Mouse (Mus musculus) left cerebral cortex, postnatal 10 days (tissue): ENCODE measurements around the gene Ms4a18. TPM values are rescaled to one million over a fixed set of nuclear protein-coding genes. Genes with fewer than 3 reads are reported as not detected.
A peak's percentile ranks its signal among the peaks of the same experiment; 100 is the strongest.
"Not testable (repeated sequence)": the region's sequence is repeated elsewhere in the genome, so short reads cannot be mapped to it uniquely, and the experiment has no call there.

ENCODE experiments used
- DNase-seq, 2 experiments: peaks; one replicate each; pipeline ENCODE4 v3.0.0; 2021 to 2022; ENCODE audit warnings: low spot score in 2 of 2, mixed read lengths in 1 of 2; ENCODE audit errors: extremely low spot score in 1 of 2
- intact Hi-C: fragments of 180-260 bp; cut with DNase I; formaldehyde crosslinking; loops from one replicate; pipeline ENCODE4 v1.15.1; 2025
- total RNA-seq, 2 experiments: library from RNA; stranded (reverse); gene quantifications; 2 replicates each; pipeline ENCODE4 v1.2.3; 2021

Gene Ms4a18
- not detected for total RNA-seq

DNA sequence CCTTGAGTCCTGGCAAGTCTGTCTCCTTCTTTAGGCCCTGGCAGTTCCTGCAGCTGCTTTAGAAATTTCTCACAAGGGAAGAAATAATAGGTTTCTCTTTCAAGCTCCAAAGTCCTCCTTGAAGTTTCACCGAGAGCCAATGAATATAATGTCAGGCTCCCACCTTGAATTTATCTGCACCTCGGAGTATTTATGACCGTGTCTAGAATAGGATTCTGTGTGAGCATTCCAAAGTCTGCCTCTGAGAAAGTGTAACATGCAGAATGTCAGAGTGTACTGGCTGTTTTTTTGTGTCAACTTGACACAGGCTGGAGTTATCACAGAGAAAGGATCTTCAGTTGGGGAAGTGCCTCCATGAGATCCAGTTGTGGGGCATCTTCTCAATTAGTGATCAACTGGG lies at the start of gene Ms4a18:
Gene Ms4a18 (minus strand): TSS at position 141 of the 400 bp plus-strand sequence.
- DNase-seq: no peak
- intact Hi-C loops: no loop called here

DNA sequence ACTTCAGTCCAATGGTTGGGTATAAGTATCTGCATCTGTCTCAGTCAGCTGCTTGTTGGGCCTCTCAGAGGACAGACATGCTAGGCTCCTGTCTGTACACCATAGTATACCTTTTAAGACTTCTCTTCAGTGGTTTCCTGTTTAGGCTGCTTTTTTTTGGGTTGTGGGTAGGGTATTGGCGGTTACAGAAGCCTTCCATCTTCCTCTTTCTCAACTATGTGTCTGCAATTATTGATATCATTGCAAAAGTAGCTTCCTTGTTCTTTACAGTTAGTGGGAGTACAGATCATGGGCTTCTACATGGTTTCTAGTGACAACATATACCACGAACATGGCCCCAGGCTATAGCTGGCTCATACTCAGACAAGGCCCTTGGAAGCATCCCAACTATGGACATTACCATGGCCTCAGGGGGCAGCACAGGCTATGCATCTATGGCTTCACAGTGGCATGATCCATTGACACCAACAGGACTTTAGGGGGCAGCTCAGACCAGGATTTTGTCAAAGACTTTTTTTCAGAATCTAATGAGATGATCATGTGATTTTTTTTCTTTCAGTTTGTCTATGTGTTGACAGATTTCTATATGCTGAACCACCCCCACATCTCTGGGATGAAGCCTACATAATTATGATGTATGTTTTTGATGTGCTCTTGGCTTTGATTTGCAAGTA lies 47.5 kb upstream of the Ms4a18 start:
- intact Hi-C loops: no loop called here
- no peak for DNase-seq

DNA sequence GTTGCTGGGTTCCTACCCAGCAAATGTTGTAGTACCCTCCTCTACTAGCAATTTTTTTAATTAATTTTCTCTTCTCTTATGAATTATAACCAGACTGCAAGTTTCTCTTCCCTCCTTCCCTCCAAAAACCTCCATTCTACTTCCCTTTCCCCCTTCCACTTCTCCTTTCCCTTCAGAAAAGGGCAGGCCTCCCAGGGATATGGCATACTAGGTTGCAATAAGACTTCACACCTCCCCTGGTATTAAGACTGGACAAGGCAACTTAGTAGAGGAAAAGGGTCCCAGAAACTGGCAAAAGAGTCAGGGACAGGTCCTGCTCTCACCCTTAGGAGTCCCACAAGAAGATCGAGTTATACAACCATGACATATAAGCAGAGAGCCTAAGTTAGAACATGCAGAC lies 43.1 kb upstream of the Ms4a18 start:
- no peak for DNase-seq
- intact Hi-C loops: no loop called here

DNA sequence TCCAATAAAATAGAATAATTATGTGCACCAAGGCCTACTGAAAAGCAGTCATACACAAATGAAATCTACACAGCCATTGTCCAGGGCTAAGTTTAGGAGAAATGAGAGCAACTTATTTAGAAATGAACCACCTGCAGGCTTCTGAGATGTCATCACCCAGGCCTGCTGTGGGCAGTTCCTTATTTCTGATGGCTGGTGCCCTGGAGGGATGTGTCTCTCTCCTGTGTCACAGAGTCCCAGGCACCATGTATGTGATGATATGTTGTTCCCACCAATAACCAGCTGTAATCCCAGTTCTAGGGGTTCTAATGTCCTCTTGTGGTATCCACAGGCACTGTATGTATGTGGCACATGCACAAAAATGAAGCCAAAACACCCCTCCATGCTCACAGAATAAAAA lies 42.1 kb upstream of the Ms4a18 start:
- intact Hi-C loops: no loop called here
- DNase-seq: no peak

DNA sequence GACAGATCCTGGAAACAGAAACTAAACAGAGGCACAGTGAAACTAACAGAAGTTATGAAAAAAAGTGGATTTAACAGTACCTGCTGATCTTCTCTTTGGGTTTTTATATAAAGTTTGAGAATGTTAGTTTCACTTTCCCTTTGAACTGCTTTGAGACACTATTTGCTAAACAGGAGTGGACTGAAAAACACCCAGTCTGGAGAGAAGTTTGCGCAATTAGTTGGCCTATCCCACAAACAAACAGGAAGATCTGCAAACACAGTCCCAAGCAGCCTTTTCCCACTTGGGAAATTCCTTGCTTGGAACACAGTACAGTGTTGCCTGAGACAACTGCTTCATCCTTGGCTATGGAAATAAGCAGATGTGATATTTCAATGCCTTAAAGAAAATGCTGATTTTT lies 37.9 kb upstream of the Ms4a18 start:
- DNase-seq, intact Hi-C loops: not testable (repeated sequence)

DNA sequence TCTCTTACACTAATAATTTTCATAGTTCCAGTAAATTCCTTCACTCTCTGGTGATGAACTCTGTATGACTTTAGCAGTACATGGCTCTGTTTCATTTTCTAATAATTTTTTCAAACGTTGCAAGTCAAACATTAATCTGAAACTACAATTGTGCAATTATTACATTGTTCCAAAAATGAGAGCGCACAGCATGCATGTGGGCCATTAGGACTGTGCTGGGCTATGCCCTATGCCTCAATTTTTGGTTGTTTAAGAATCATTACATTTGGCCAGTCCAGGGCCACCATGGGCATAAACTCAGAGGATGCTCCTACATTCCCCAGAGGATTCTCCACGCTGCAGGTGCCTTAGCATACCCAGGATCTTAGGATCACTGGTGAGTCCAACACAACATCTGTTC lies 35.4 kb upstream of the Ms4a18 start:
- intact Hi-C loops: no loop called here
- DNase-seq: no peak

DNA sequence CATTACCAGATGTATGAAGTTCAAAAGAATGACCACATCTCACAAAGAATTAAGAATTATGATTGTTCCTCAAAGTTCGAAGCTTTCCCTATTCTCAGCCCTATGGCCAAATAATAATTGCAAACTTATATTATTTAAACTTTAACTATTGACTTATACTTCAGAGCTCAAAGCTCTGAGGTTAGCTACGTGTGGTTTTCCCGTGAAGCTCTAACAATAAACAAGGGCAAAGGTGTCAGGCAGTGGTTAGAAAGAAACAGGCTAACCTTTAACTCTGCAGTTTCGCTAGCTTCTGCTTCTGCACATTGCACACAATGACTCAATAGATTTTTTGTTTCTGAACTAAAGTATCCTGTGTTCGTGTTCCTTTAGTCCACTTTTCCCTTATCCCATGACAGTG lies 35.0 kb upstream of the Ms4a18 start:
- DNase-seq: no peak
- intact Hi-C loops: no loop called here

DNA sequence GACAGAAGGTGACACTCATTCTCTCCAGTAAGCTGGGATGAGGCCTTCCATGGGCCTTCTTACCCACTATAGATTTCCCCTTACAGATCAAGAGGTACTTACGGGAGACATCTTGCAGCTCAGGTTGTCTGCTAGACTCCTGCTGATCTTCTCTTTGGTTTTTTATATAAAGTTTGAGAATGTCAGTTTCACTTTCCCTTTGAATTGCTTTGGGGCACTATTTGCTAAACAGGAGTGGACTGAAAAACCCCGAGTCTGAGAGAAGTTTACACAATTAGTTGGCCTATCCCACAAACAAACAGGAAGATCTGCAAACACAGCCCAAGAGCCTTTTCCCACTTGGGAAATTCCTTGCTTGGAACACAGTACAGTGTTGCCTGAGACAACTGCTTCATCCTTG lies 32.5 kb upstream of the Ms4a18 start:
- intact Hi-C loops: no loop called here
- DNase-seq: no peak

DNA sequence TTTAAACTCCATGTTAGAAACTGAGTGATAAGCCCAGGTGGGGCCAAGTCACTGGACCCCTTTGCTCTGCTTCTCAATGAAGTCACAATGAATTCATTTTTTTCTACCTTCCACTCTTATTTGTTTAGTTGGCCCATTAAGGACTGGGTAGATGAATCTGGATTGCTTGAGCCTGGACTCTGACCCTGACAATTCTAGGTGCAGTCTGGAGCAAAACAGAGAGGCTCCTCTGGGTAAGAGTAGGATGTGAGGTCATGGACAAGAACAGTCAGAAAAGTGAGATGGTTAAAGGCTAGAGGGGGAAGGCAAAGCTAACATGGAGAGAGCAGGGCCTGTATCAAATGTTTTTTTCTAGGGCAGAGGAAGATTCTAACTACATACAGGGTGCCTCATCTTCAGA lies 31.6 kb upstream of the Ms4a18 start:
- DNase-seq: no peak
- intact Hi-C loops: no loop called here

DNA sequence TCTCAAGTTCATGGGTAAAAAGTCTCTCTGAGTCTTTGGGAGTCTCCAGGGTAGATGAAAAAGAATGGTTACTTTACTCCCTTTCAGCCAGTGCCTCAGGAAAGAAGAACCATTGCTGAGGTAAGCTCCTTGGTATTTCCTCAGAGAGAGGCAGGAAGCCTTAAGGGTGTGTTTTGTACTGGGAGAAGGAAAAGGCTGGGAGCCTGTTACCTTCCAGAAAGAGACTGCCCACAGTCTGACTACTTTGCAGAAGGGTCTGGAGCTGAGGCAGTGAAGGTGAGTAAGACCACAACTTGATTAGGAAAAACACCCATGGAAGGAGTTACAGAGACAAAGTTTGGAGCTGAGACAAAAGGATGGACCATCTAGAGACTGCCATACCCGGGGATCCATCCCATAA lies 30.7 kb upstream of the Ms4a18 start:
- intact Hi-C loops: no loop called here
- DNase-seq: no peak

DNA sequence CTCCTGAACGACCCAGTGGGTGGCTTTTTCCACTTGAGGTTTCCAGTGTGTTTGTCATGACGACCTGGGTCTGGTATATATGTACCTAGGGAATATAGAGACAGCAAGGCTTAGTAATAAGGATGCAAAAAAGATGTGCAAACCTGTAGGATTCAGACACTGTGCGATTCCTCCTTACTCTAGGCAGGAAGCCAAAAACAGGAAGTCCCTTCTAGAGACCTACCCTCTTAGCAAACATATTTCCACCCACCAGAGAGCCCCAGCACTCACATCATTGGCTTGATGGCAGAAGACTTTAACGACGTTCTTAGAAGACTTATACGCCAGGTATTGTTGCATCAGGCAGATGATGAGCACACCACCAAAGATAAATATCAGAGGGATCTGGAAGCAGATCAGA lies 30.2 kb upstream of the Ms4a18 start:
- intact Hi-C loops: no loop called here
- DNase-seq: no peak

DNA sequence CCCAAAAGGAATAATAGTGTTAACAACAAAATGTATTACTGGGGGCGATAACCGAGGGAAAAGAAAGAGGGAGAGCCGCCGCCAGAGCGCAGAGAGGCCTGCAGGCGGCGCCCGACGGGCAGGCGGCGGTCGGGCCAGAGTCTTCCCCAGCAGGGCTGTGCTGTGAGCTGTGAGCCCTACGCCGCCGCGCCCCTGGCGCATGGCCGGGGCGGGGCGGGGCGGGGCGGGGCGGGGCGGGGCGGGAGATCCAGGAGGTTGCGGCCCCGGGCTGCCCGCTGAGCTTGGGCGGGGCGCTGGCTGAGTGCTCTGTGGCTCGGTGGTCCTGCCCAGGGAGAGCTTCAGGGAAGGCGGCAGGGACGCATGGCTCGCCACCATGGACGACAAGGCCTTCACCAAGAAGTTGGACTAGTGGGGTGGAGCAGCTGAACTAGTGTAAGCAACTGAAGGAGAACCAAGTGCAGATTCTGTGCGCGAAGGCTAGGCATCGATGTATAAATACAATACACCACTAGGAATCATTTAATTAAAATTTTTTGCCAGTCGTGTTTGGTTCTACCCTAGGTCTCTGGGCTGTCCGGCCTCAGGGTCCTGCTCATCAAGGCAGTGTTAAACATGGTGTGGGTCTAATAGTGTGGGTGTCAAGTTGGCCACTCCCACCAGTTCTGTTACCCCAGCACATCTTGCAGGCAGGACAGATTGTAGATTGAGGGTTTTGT lies 27.3 kb upstream of the Ms4a18 start:
- peak in 1 of 2 experiments; percentile 66 for DNase-seq
- intact Hi-C loops: no loop called here

DNA sequence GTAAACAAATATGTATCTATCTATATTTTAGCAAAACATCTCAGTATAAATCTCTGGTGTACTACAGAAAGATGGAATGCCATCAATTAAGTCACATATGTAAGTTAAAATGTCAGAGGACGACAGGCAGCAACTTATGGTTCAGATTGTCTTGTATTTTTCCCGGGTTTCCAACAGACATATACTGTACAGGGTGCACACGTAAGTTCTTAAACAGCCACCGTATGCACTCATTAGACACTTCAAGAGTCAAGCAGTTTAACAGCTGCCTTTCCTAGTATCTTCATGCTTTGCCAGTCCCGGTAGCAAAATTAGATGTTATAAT lies 26.8 kb upstream of the Ms4a18 start:
- DNase-seq: no peak
- intact Hi-C loops: no loop called here

DNA sequence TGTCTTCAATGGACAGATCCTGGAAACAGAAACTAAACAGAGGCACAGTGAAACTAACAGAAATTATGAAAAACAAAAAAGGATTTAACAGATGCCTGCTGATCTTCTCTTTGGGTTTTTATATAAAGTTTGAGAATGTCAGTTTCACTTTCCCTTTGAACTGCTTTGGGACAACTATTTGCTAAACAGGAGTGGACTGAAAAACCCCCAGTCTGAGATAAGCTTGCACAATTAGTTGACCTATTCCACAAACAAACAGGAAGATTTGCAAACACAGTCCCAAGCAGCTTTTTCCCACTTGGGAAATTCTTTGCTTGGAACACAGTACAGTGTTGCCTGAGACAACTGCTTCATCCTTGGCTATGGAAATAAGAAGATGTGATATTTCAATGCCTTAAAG lies 19.7 kb upstream of the Ms4a18 start:
- DNase-seq: no peak
- intact Hi-C loops: no loop called here

DNA sequence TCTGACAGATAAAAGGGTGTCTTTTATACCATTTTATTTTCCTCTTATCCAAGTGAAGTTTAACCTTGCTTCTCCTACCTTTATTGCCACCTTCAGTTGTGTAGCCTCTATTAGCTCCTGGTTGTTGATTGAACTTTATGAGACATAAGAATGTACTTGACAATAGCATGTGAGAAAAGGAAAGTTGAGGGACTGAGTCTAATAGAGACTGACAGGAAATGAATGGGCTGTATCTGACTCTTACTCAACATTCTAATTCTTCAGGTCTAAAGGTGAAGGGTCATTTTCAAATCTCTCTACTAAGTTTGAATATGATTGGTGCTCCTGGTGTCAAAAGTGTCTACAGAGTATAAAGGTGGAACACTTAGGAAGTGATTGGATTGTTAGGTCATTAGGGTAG lies 4.6 kb upstream of the Ms4a18 start:
- DNase-seq: no peak
- intact Hi-C loops: no loop called here

DNA sequence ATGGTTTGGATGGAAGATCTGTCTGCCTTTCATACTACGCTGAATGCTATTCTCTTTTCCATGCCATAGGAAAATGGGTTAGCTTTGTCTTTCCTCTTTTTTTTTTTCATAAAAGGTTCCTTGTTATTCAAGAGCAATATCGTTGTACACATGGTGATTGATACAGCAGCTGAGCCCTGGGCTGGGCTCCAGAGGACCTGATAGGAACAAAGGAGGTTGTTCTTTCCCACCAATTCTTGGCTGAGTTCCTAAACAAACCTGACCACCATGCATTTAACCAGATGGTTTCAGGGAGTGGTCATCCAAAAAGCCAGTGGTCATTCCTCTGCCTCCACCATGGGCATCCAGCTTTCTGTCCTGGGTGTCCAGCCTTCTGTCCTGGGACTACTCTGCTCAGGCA lies 580 bp downstream of the Ms4a18 start:
- intact Hi-C loops: no loop called here
- no peak for DNase-seq

DNA sequence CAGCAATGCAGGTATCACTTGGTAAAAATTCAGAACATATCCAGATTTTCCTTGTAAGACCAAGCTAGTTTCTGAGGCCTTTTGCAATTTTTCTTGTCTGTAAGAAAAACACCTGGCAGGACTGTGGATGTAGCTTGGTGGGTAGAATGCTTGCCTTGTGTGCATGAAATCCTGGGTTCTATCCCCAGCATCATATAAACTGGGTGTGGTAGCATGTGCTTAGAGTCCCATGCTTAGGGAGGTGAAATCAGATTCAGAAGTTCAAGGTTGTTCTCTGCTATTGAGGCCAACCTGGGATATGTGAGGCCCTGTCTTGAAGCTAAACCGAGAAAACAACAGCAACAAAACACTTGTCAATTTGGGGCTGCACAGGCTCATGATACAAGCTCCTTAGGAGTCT lies 1.8 kb downstream of the Ms4a18 start:
- DNase-seq: no peak
- intact Hi-C loops: no loop called here

DNA sequence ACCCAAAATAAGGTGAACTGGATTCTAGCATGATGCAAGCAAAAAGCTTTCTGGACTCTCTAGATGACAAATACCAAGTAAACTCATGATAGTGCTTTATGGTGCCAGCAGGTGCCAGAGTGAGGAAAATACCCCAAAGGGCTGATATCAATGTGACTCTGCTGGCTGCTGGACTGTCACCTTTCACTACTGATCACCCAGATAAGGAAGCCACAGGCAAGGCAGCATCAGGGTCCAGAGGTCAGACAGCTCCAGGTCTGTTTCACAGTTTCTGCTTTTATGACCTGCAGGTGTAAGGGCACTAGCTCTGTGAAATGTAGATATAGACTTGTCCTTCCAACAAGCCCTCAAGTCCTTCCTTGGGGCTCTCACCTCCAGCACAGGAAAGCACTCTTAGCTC lies 2.4 kb downstream of the Ms4a18 start:
- DNase-seq: no peak
- intact Hi-C loops: no loop called here

DNA sequence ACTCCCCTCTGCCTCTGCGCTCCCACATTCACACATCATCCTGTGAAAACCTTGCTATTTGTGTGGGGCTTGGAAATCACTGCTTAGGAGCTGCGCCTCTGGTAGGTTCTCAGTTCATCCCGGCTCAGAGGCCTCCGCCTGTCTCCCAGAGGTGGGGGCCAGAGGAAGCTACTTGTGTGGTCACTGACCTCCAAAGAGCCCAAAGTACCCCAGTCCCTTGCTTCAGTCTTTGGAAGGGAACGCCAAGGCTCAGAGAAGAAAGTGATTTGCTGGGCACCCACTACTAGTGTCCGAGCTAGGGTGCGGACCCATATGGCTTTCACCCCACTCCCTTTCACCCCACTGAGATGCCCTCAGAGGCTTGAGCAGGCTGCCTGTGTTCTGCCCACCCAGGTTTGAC lies 24.7 kb downstream of the Ms4a18 start, which contains the start of gene Ms4a15:
Gene Ms4a15 (minus strand): TSS at position 101 of the 400 bp plus-strand sequence.
- intact Hi-C loops: no loop called here
- no peak for DNase-seq

DNA sequence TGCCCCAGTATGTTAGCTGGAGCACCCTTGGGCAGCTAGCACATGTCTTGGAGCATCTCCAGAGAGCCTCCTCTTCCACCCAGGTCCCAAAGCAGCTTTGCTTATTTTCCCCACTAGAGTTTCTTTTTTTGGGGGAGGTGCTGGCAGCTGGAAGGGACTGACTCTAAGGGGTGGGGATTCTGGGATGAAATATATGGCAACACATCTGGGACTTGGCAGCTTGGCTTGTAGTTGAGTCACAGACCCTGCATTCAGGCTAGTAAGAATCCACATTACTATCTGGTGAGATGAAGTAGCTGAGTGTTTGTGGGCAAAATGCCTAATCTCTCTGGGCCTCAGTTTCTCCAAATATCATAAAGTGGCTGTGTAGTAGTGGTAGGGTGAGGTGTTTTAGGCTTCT lies 25.9 kb downstream of the Ms4a18 start:
- DNase-seq: no peak
- intact Hi-C loops: no loop called here

DNA sequence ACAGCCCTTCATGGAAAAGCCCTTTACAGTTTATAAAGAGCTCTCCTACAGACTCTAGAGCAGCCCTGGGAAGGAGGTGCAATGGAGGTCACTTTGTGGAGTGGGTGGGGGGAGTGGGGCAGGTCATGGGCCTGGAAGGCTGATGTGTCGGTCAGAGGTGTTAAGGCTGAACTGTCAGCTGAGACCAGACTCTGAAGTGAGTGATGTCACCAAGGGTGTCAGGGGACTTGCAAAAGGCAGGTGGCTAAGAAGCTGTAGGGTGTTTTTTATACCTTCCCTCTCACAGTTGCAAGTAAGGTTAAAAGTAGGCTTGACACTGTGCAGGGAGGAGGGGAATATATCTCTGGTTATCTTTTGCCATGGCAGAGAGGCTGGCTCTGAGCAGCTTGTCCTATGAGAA lies 27.1 kb downstream of the Ms4a18 start:
- intact Hi-C loops: no loop called here
- no peak for DNase-seq
